Mouse (Mus musculus) hindbrain, embryonic 12.5 days (tissue): ENCODE results near the gene Tmem60. TPM values are rescaled to one million over a fixed set of nuclear protein-coding genes. Genes with fewer than 3 reads are reported as not detected.

Source experiments
- ATAC-seq: fragments of 200-750 bp; cut with Nextera tagmentation; 2 replicates; pipeline ENCODE4 v1.8.0; 2017; ENCODE audit warnings: moderate TSS enrichment; ENCODE audit not compliant: low FRiP score
- H3K27ac ChIP-seq: fragments of 300-500 bp; sonication (generic); 2 replicates; pipeline ENCODE4 v1.5.1; 2016; ENCODE audit warnings: mild to moderate bottlenecking
- H3K27me3 ChIP-seq: fragments of 300-500 bp; sonication (generic); 2 replicates; pipeline ENCODE4 v1.6.1; 2016; ENCODE audit warnings: mild to moderate bottlenecking
- H3K36me3 ChIP-seq: fragments of 300-500 bp; sonication (generic); 2 replicates; pipeline ENCODE4 v1.6.1; 2016; ENCODE audit warnings: mild to moderate bottlenecking
- H3K4me1 ChIP-seq: fragments of 300-500 bp; sonication (generic); 2 replicates; pipeline ENCODE4 v1.6.1; 2016
- H3K4me2 ChIP-seq: fragments of 300-500 bp; sonication (generic); replicated peaks from 2 replicates; pipeline ENCODE4 v1.6.1; 2016; ENCODE audit warnings: mild to moderate bottlenecking
- H3K4me3 ChIP-seq: fragments of 300-500 bp; sonication (generic); 2 replicates; pipeline ENCODE4 v1.5.1; 2016; ENCODE audit warnings: mild to moderate bottlenecking
- H3K9ac ChIP-seq: fragments of 300-500 bp; sonication (generic); 2 replicates; pipeline ENCODE4 v1.6.1; 2016; ENCODE audit warnings: mild to moderate bottlenecking, moderate library complexity
- H3K9me3 ChIP-seq: fragments of 300-500 bp; sonication (generic); replicated peaks from 2 replicates; pipeline ENCODE4 v1.6.1; 2016; ENCODE audit warnings: mild to moderate bottlenecking
- WGBS: fragments of 180-500 bp; shearing (Covaris S2); methylation state at CpG from one replicate; pipeline ENCODE4 v1.1.7; 2016; 5-methylcytosine and 5-hydroxymethylcytosine counted together
- polyA plus RNA-seq: library from polyadenylated mRNA; unstranded; fragments of >200 nt; fragmentation: Nextera tagmentation; extraction: Ambion mirVana; gene quantifications from 2 replicates; pipeline ENCODE4 v1.2.1, GENCODE M21; 2016

Gene Tmem60
- polyA plus RNA-seq, 1 experiment from 2014 or later, result 55.6 TPM

- Histone ChIP-seq H3K4me2 (no peak overlapping the region), H3K27ac (no peak overlapping the region), H3K27me3 (no peaks in the 10 kb centered on the region), H3K4me1 (no peaks in the 10 kb centered on the region), H3K9ac (no peak overlapping the region), H3K36me3 (no peaks in the 10 kb centered on the region), H3K4me3 (no peak overlapping the region), H3K9me3 (no peaks in the 10 kb centered on the region)
- ATAC-seq, result no peak
- 97% methylated on average over 4 of the region's 4 CpGs for whole genome bisulfite sequencing
Observed at GRCm38 (mm10) chr5:20918967-20919366, 37.0 kb downstream of the Tmem60 start.

DNA sequence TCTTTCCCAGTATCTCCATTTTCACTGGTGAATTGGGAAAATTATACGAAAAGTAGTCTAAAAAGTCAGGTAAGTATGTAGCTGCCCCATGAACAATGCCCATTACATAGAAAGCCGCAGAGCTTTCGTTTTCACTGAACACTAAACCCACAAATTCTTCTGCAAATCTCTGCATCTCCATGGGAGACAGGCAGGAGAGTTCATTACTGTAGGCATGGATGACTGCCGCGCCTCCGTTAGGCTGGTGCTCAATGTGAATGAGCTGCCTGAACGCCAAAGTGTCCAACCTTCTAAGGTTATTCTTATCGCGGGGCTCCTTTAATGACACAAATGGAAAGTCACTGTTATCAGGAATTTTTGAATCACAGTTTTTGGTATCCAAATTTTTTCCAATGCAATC is 37.6 kb downstream of the Tmem60 start:
- H3K4me2 ChIP-seq, result no peak overlapping the region
- H3K4me1 ChIP-seq, result no peaks in the 10 kb centered on the region
- H3K9ac ChIP-seq, result no peak overlapping the region
- H3K27ac ChIP-seq, result no peak overlapping the region
- H3K4me3 ChIP-seq, result no peak overlapping the region
- ATAC-seq, result no peak
- no peaks in the 10 kb centered on the region for H3K9me3 ChIP-seq
- H3K36me3 ChIP-seq, result no peaks in the 10 kb centered on the region
- WGBS, result 80% methylated on average over 9 of the region's 9 CpGs
- no peaks in the 10 kb centered on the region for H3K27me3 ChIP-seq

DNA sequence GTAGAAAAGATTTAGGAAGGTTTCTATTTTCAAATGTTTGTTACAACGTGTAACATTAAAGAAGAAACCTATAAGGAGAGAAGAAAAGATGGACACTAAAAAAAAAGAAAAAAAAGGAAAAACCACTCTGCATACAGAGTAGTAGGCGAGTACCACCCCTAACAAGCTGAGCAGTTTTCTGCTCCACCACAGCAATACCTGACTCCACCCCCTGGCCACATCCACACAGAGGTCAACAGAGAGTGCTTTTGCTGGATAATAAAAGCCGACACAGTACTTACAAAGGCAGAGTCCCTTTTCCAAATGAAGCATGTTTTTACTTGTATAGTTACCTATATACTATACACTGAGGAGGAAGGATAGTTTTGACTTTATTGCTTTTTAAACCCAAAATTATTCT is 42.6 kb downstream of the Tmem60 start:
- no peak overlapping the region for H3K27ac ChIP-seq
- H3K4me1 ChIP-seq, result no peaks in the 10 kb centered on the region
- 80% methylated on average over 3 of the region's 3 CpGs for WGBS
- no peaks in the 10 kb centered on the region for H3K36me3 ChIP-seq
- H3K4me2 ChIP-seq, result no peak overlapping the region
- no peak overlapping the region for H3K9ac ChIP-seq
- ATAC-seq, result no peak
- H3K4me3 ChIP-seq, result no peak overlapping the region
- no peaks in the 10 kb centered on the region for H3K27me3 ChIP-seq
- H3K9me3 ChIP-seq, result no peaks in the 10 kb centered on the region

GRCm38 (mm10) chr5:20925451-20925850 is 43.5 kb downstream of the Tmem60 start:
- no peak overlapping the region for H3K4me3 ChIP-seq
- no peaks in the 10 kb centered on the region for H3K9me3 ChIP-seq
- no peak overlapping the region for H3K9ac ChIP-seq
- H3K36me3 ChIP-seq, result no peaks in the 10 kb centered on the region
- ATAC-seq, result no peak
- 87% methylated on average over 3 of the region's 3 CpGs for WGBS
- H3K4me1 ChIP-seq, result no peaks in the 10 kb centered on the region
- no peaks in the 10 kb centered on the region for H3K27me3 ChIP-seq
- H3K27ac ChIP-seq, result no peak overlapping the region
- no peak overlapping the region for H3K4me2 ChIP-seq

DNA sequence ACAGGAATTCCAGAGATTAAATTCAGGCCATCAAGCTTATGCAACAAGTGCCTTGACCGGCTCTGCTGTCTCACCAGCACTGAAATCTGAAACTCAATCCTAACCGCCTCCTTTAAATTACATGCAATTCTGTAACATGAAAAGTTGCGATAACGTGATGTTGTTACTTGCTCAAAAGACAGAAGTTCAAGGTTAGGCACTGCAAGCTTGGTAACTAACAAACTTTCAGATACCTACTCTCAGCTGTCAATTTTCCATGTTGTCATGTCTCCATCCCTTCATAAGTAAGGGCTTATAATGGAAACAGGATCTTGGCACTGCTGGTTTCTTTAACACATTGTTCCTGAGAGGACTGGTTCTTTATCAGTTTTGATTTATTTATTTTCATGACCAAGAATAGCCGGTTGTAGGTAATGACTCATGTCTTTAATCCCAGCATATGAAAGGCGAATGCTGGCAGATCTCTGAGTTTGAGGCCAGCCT is 47.7 kb downstream of the Tmem60 start:
- 82% methylated on average over 6 of the region's 6 CpGs for WGBS
- Histone ChIP-seq H3K9me3 (no peaks in the 10 kb centered on the region), H3K4me2 (no peak overlapping the region), H3K4me1 (no peaks in the 10 kb centered on the region), H3K36me3 (no peaks in the 10 kb centered on the region), H3K9ac (no peak overlapping the region), H3K27me3 (no peaks in the 10 kb centered on the region), H3K4me3 (no peak overlapping the region), H3K27ac (no peak overlapping the region)
- no peak for ATAC-seq

GRCm38 (mm10) chr5:20930430-20930829 is 48.4 kb downstream of the Tmem60 start:
- H3K9me3 ChIP-seq, result no peaks in the 10 kb centered on the region
- H3K27ac ChIP-seq, result no peak overlapping the region
- no peaks in the 10 kb centered on the region for H3K4me1 ChIP-seq
- H3K36me3 ChIP-seq, result no peaks in the 10 kb centered on the region
- no peak overlapping the region for H3K4me2 ChIP-seq
- no peak for ATAC-seq
- H3K27me3 ChIP-seq, result no peaks in the 10 kb centered on the region
- no peak overlapping the region for H3K9ac ChIP-seq
- H3K4me3 ChIP-seq, result no peak overlapping the region

- Histone ChIP-seq H3K9me3 (no peaks in the 10 kb centered on the region), H3K4me2 (no peak overlapping the region), H3K9ac (no peak overlapping the region), H3K27me3 (no peaks in the 10 kb centered on the region), H3K4me1 (no peaks in the 10 kb centered on the region), H3K36me3 (no peaks in the 10 kb centered on the region), H3K4me3 (no peak overlapping the region), H3K27ac (no peak overlapping the region)
- WGBS, result 90% methylated on average over 3 of the region's 3 CpGs
- ATAC-seq, result no peak
Observed at GRCm38 (mm10) chr5:20931300-20931699, 49.3 kb downstream of the Tmem60 start.

GRCm38 (mm10) chr5:20932585-20932984 is 50.6 kb downstream of the Tmem60 start:
- Histone ChIP-seq H3K4me2 (no peak overlapping the region), H3K4me3 (no peak overlapping the region), H3K9ac (no peak overlapping the region), H3K9me3 (no peaks in the 10 kb centered on the region), H3K4me1 (no peaks in the 10 kb centered on the region), H3K36me3 (no peaks in the 10 kb centered on the region), H3K27me3 (no peaks in the 10 kb centered on the region), H3K27ac (no peak overlapping the region)
- WGBS, result 89% methylated on average over 3 of the region's 3 CpGs
- ATAC-seq, result no peak

GRCm38 (mm10) chr5:20935934-20936333 is 53.9 kb downstream of the Tmem60 start:
- peaks cover 7% of the 10 kb centered on the region; the same call in 1 of the 2 replicates for H3K4me1 ChIP-seq
- no peak overlapping the region for H3K4me3 ChIP-seq
- no peak overlapping the region for H3K27ac ChIP-seq
- H3K4me2 ChIP-seq, result no peak overlapping the region
- H3K9me3 ChIP-seq, result no peaks in the 10 kb centered on the region
- 80% methylated on average over 5 of the region's 5 CpGs for WGBS
- no peak overlapping the region for H3K9ac ChIP-seq
- H3K27me3 ChIP-seq, result no peaks in the 10 kb centered on the region
- ATAC-seq, result no peak
- no peaks in the 10 kb centered on the region for H3K36me3 ChIP-seq

Other genes with a start within 250 kb of the Tmem60 start
- 24.1 and 25.0 TPM in 2 replicates for gene Phtf2, start 67 bp upstream of the Tmem60 start, polyA plus RNA-seq
- 6.0 and 6.7 TPM in 2 replicates for gene Rsbn1l, start 74.2 kb downstream of the Tmem60 start, polyA plus RNA-seq
- 25.5 and 30.1 TPM in 2 replicates for gene Ptpn12, start 173.7 kb downstream of the Tmem60 start, polyA plus RNA-seq